Mouse (Mus musculus): ENCODE data around the gene Bcl9.

DNA sequence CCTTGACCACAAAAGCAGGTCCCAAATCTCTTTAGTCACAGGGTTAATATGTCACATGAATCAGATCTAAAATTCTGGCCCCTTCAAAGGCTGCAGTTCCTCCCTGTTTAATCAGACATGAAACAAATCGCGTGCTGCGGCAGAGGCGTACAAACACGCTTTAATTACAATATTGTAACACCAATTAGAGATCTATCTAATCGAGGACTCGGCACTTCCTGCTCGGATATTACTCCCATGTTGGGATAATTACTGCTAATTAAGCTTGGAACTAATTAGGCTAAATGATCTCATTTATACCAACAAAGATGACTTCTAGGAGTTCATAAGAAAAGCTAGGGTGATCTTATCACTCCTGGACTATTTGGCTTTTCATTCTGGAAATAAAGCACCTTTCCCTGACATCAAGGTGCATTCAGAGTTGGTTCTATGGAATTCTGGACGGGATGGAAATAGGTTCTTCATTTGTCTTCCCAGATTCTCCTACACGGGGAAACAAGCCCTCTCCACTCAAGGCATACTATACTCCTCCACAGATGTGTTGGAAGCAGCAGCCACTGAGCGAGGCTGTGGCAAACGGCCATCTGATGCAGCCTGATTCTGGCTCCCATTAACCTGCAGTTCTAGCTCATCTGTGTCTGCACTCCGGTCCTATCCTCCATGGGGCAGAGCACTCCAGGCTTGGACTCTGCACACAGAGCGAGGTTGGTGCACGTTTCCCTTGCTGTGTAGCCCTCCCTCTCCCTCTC, 31.9 kb downstream of the Bcl9 start:
- TF ChIP-seq CTCF (IDR thresholded peaks at IDR 0.05; ENCODE audit: low read depth, low read length), result no peak
- no peak for TF ChIP-seq GATA1 (IDR thresholded peaks at IDR 0.05; ENCODE audit: borderline replicate concordance, low read length)
- no peak for TF ChIP-seq POLR2AphosphoS5 (IDR thresholded peaks at IDR 0.05; ENCODE audit: insufficient replicate concordance, low read depth, low read length)
- no peak for TF ChIP-seq TAL1 (conservative IDR thresholded peaks at IDR 0.05; ENCODE audit: low read depth, low read length)
